Mouse (Mus musculus) testis, adult 2 months (tissue): ENCODE measurements around the gene Sec22a.

ENCODE experiments used
- CTCF ChIP-seq: fragments of 200-500 bp; IDR thresholded peaks from 2 replicates; pipeline ENCODE4 v1.5.1; 2012; ENCODE audit warnings: low read depth, mild to moderate bottlenecking, inconsistent platforms, low read length, moderate library complexity; ENCODE audit not compliant: control insufficient read depth, insufficient read depth, insufficient replicate concordance
- POLR2A ChIP-seq: fragments of 200-500 bp; IDR thresholded peaks from 2 replicates; pipeline ENCODE4 v1.6.1; 2012; ENCODE audit warnings: low read depth, mild to moderate bottlenecking, inconsistent platforms, low read length, moderate library complexity; ENCODE audit not compliant: control insufficient read depth

GRCm38 (mm10) chr16:35403356-35403755 lies 39.6 kb upstream of the Sec22a start:
- TF ChIP-seq POLR2A = no peak
- TF ChIP-seq CTCF = no peak
